Mouse (Mus musculus): ENCODE results near the gene Gng2. TPM values are rescaled to one million over a fixed set of nuclear protein-coding genes. Genes with fewer than 3 reads are reported as not detected.

The Gng2 gene
- polyA plus RNA-seq, 1 experiment, result 0.48 TPM

- H3K4me1 ChIP-seq (ENCODE audit: control insufficient read depth, insufficient read depth, low read length), result no peaks in the 10 kb centered on the region
- H3K36me3 ChIP-seq (ENCODE audit: control insufficient read depth, insufficient read depth, low read length), result no peaks in the 10 kb centered on the region
- no peaks in the 10 kb centered on the region for H3K27me3 ChIP-seq (ENCODE audit: control insufficient read depth, insufficient read depth, low read length)
- no peak for TF ChIP-seq CTCF (IDR thresholded peaks at IDR 0.05; ENCODE audit: control insufficient read depth, insufficient read depth, insufficient replicate concordance, low read depth, low read length)
- TF ChIP-seq POLR2A (IDR thresholded peaks at IDR 0.05; ENCODE audit: control insufficient read depth, low read depth, low read length), result no peak
- H3K4me3 ChIP-seq (ENCODE audit: control insufficient read depth, low read depth, low read length), result no peak overlapping the region
- no peak overlapping the region for H3K27ac ChIP-seq (ENCODE audit: control insufficient read depth, insufficient read depth, low read depth, low read length)
Measured at GRCm38 (mm10) chr14:19920254-19920691, 57.2 kb downstream of the Gng2 start.

GRCm38 (mm10) chr14:19919789-19920188 lies 57.6 kb downstream of the Gng2 start:
- no peak for TF ChIP-seq POLR2A (IDR thresholded peaks at IDR 0.05; ENCODE audit: control insufficient read depth, low read depth, low read length)
- no peak for TF ChIP-seq CTCF (IDR thresholded peaks at IDR 0.05; ENCODE audit: control insufficient read depth, insufficient read depth, insufficient replicate concordance, low read depth, low read length)
- Histone ChIP-seq H3K36me3 (ENCODE audit: control insufficient read depth, insufficient read depth, low read length) (no peaks in the 10 kb centered on the region), H3K4me1 (ENCODE audit: control insufficient read depth, insufficient read depth, low read length) (no peaks in the 10 kb centered on the region), H3K27ac (ENCODE audit: control insufficient read depth, insufficient read depth, low read depth, low read length) (no peak overlapping the region), H3K27me3 (ENCODE audit: control insufficient read depth, insufficient read depth, low read length) (no peaks in the 10 kb centered on the region), H3K4me3 (ENCODE audit: control insufficient read depth, low read depth, low read length) (no peak overlapping the region)

- Histone ChIP-seq H3K27me3 (ENCODE audit: control insufficient read depth, insufficient read depth, low read length) (no peaks in the 10 kb centered on the region), H3K4me1 (ENCODE audit: control insufficient read depth, insufficient read depth, low read length) (no peaks in the 10 kb centered on the region), H3K27ac (ENCODE audit: control insufficient read depth, insufficient read depth, low read depth, low read length) (no peak overlapping the region), H3K4me3 (ENCODE audit: control insufficient read depth, low read depth, low read length) (no peak overlapping the region), H3K36me3 (ENCODE audit: control insufficient read depth, insufficient read depth, low read length) (no peaks in the 10 kb centered on the region)
- TF ChIP-seq CTCF (IDR thresholded peaks at IDR 0.05; ENCODE audit: control insufficient read depth, insufficient read depth, insufficient replicate concordance, low read depth, low read length), result no peak
- TF ChIP-seq POLR2A (IDR thresholded peaks at IDR 0.05; ENCODE audit: control insufficient read depth, low read depth, low read length), result no peak
Measured at GRCm38 (mm10) chr14:19917534-19917933, 59.9 kb downstream of the Gng2 start.

- no peaks in the 10 kb centered on the region for H3K4me1 ChIP-seq (ENCODE audit: control insufficient read depth, insufficient read depth, low read length)
- no peaks in the 10 kb centered on the region for H3K27me3 ChIP-seq (ENCODE audit: control insufficient read depth, insufficient read depth, low read length)
- H3K4me3 ChIP-seq (ENCODE audit: control insufficient read depth, low read depth, low read length), result no peak overlapping the region
- no peaks in the 10 kb centered on the region for H3K36me3 ChIP-seq (ENCODE audit: control insufficient read depth, insufficient read depth, low read length)
- H3K27ac ChIP-seq (ENCODE audit: control insufficient read depth, insufficient read depth, low read depth, low read length), result no peak overlapping the region
- no peak for TF ChIP-seq CTCF (IDR thresholded peaks at IDR 0.05; ENCODE audit: control insufficient read depth, insufficient read depth, insufficient replicate concordance, low read depth, low read length)
- TF ChIP-seq POLR2A (IDR thresholded peaks at IDR 0.05; ENCODE audit: control insufficient read depth, low read depth, low read length), result no peak
Measured at GRCm38 (mm10) chr14:19916315-19916714, 61.1 kb downstream of the Gng2 start.

DNA sequence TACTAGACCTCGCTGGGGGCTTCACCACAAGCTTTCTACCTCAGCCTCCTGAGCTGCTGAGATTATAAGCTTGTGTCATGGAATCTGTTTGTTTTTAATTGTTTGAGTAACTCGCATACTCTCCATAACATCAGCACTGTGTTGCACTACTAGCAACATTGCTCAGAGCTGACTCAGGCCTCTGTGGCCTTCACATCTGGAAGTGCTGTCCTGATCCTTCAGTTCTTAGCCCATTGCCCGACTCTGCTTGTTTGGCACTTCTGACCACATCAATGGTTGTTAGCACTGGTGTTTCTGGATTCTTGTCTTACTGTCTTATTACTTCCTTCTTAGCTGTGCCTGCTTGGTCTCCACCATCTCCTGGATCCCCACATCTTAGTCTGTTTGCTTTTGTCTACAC lies 64.5 kb downstream of the Gng2 start:
- Histone ChIP-seq H3K4me1 (ENCODE audit: control insufficient read depth, insufficient read depth, low read length) (no peaks in the 10 kb centered on the region), H3K27ac (ENCODE audit: control insufficient read depth, insufficient read depth, low read depth, low read length) (no peak overlapping the region), H3K36me3 (ENCODE audit: control insufficient read depth, insufficient read depth, low read length) (no peaks in the 10 kb centered on the region), H3K4me3 (ENCODE audit: control insufficient read depth, low read depth, low read length) (no peak overlapping the region), H3K27me3 (ENCODE audit: control insufficient read depth, insufficient read depth, low read length) (no peaks in the 10 kb centered on the region)
- TF ChIP-seq POLR2A (IDR thresholded peaks at IDR 0.05; ENCODE audit: control insufficient read depth, low read depth, low read length), result no peak
- no peak for TF ChIP-seq CTCF (IDR thresholded peaks at IDR 0.05; ENCODE audit: control insufficient read depth, insufficient read depth, insufficient replicate concordance, low read depth, low read length)

DNA sequence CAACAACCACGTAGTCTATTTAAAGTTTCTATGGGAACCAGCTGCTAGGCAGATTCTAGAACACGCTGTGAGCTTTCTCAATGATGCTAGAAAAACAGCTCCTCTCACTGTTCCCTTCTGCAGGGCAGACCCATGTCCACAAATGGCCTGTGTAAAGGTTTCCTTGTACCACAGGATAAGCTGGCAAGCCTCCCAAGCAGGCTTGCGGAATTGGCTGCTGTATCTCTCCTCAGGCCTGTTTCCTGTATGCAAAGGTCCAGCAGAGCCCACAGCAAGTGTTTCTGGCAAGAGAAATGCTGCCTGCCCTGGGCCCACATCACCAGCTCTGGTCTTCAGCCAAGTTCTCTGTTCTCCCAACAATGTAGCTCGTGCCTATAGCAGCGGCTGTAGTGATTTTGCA lies 71.8 kb downstream of the Gng2 start:
- H3K27ac ChIP-seq (ENCODE audit: control insufficient read depth, insufficient read depth, low read depth, low read length), result no peak overlapping the region
- no peak overlapping the region for H3K4me3 ChIP-seq (ENCODE audit: control insufficient read depth, low read depth, low read length)
- no peaks in the 10 kb centered on the region for H3K36me3 ChIP-seq (ENCODE audit: control insufficient read depth, insufficient read depth, low read length)
- TF ChIP-seq POLR2A (IDR thresholded peaks at IDR 0.05; ENCODE audit: control insufficient read depth, low read depth, low read length) (no peak), CTCF (IDR thresholded peaks at IDR 0.05; ENCODE audit: control insufficient read depth, insufficient read depth, insufficient replicate concordance, low read depth, low read length) (no peak)
- peaks cover 3% of the 10 kb centered on the region for H3K4me1 ChIP-seq (ENCODE audit: control insufficient read depth, insufficient read depth, low read length)
- H3K27me3 ChIP-seq (ENCODE audit: control insufficient read depth, insufficient read depth, low read length), result no peaks in the 10 kb centered on the region

GRCm38 (mm10) chr14:19904821-19905220 lies 72.6 kb downstream of the Gng2 start:
- TF ChIP-seq CTCF (IDR thresholded peaks at IDR 0.05; ENCODE audit: control insufficient read depth, insufficient read depth, insufficient replicate concordance, low read depth, low read length), result no peak
- TF ChIP-seq POLR2A (IDR thresholded peaks at IDR 0.05; ENCODE audit: control insufficient read depth, low read depth, low read length), result no peak
- H3K36me3 ChIP-seq (ENCODE audit: control insufficient read depth, insufficient read depth, low read length), result no peaks in the 10 kb centered on the region
- H3K4me1 ChIP-seq (ENCODE audit: control insufficient read depth, insufficient read depth, low read length), result peaks cover 3% of the 10 kb centered on the region
- no peak overlapping the region for H3K4me3 ChIP-seq (ENCODE audit: control insufficient read depth, low read depth, low read length)
- H3K27me3 ChIP-seq (ENCODE audit: control insufficient read depth, insufficient read depth, low read length), result no peaks in the 10 kb centered on the region
- H3K27ac ChIP-seq (ENCODE audit: control insufficient read depth, insufficient read depth, low read depth, low read length), result no peak overlapping the region

DNA sequence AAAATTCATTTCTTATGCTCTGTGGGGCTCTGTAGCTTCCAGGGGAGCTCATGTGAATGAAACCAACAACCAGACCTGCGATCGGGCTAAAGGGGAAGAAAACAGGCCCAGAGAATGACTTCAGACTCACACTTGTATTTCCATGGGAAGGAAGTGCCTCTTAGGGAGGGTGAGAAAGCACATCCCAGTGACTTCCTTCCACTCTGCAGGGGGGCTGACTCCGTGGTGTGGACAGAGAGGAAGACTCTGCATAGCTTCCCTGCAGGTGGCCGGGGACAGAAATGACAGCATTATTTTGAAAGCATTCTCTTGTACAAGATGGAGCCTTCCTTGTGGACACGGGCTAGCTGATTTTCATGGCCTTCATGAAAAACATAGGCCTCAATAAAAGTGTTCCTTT lies 73.4 kb downstream of the Gng2 start:
- Histone ChIP-seq H3K27me3 (ENCODE audit: control insufficient read depth, insufficient read depth, low read length) (no peaks in the 10 kb centered on the region), H3K36me3 (ENCODE audit: control insufficient read depth, insufficient read depth, low read length) (no peaks in the 10 kb centered on the region), H3K4me3 (ENCODE audit: control insufficient read depth, low read depth, low read length) (no peak overlapping the region), H3K4me1 (ENCODE audit: control insufficient read depth, insufficient read depth, low read length) (peaks cover 3% of the 10 kb centered on the region), H3K27ac (ENCODE audit: control insufficient read depth, insufficient read depth, low read depth, low read length) (no peak overlapping the region)
- TF ChIP-seq POLR2A (IDR thresholded peaks at IDR 0.05; ENCODE audit: control insufficient read depth, low read depth, low read length) (no peak), CTCF (IDR thresholded peaks at IDR 0.05; ENCODE audit: control insufficient read depth, insufficient read depth, insufficient replicate concordance, low read depth, low read length) (no peak)
